Mouse (Mus musculus): ENCODE results near the gene Nfe2l2. TPM values are rescaled to one million over a fixed set of nuclear protein-coding genes. Genes with fewer than 3 reads are reported as not detected.

Gene Nfe2l2
- polyA plus RNA-seq, 1 experiment from 2014 or later = 7.8 TPM

- no peak overlapping the region for H3K4me2 ChIP-seq (ENCODE audit: low read depth, low read length)
- ATAC-seq (ENCODE audit: low read depth) = no peak
- H3K9me3 ChIP-seq (ENCODE audit: control insufficient read depth, low read length) = no peaks in the 10 kb centered on the region
- H3K4me1 ChIP-seq (ENCODE audit: control insufficient read depth, insufficient read depth, low read length) = no peaks in the 10 kb centered on the region
- WGBS = 75% methylated on average over 7 of the region's 7 CpGs
- no peaks in the 10 kb centered on the region for H3K27me3 ChIP-seq (ENCODE audit: control insufficient read depth, insufficient read depth, low read length)
- H3K9ac ChIP-seq (replicated peaks; ENCODE audit: low read depth, low read length) = no peak overlapping the region
- no peak overlapping the region for H3K4me3 ChIP-seq (ENCODE audit: low read depth, low read length)
- no peaks in the 10 kb centered on the region for H3K36me3 ChIP-seq (ENCODE audit: control insufficient read depth, insufficient read depth, low read length)
- no peak overlapping the region for H3K27ac ChIP-seq (ENCODE audit: low read depth, low read length)
Observed at GRCm38 (mm10) chr2:75681439-75681838, 23.0 kb downstream of the Nfe2l2 start.

DNA sequence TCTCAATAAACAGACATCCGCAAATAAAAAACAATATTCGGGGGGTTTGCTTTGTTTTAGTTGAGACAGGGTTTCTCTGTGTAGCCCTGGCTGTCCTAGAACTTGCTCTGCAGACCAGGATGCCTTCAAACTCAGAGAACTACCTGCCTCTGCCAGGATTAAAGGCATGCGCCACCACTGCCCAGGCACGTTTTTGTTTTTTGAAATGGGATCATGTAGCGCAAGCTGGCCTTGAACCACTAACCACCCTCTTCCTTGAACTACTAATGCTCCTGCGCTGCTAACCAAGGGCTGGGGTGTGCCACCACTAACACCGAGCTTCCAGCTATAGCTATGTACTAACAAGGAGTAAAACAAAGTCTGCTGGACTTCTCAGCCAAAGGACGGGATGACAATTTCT, 24.5 kb downstream of the Nfe2l2 start:
- no peak overlapping the region for H3K4me2 ChIP-seq (ENCODE audit: low read depth, low read length)
- no peaks in the 10 kb centered on the region for H3K27me3 ChIP-seq (ENCODE audit: control insufficient read depth, insufficient read depth, low read length)
- H3K4me1 ChIP-seq (ENCODE audit: control insufficient read depth, insufficient read depth, low read length) = no peaks in the 10 kb centered on the region
- no peak overlapping the region for H3K27ac ChIP-seq (ENCODE audit: low read depth, low read length)
- no peaks in the 10 kb centered on the region for H3K36me3 ChIP-seq (ENCODE audit: control insufficient read depth, insufficient read depth, low read length)
- H3K4me3 ChIP-seq (ENCODE audit: low read depth, low read length) = no peak overlapping the region
- no peak for ATAC-seq (ENCODE audit: low read depth)
- no peaks in the 10 kb centered on the region for H3K9me3 ChIP-seq (ENCODE audit: control insufficient read depth, low read length)
- 96% methylated on average over 8 of the region's 8 CpGs for WGBS
- no peak overlapping the region for H3K9ac ChIP-seq (replicated peaks; ENCODE audit: low read depth, low read length)

DNA sequence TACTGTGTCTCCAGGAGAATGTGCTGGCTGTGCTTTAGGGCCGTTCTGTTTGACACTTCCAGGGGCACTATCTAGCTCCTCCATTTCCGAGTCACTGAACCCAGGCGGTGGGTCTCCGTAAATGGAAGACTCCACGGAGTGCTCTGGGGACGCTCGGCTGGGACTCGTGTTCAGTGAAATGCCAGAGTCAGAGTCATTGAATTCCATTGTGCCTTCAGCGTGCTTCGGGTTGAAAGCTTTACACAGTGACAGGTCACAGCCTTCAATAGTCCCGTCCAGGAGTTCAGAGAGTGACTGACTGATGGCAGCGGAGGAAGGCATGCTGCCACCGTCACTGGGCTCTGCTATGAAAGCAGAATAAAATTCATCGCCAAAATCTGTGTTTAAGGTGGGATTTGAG, 27.9 kb downstream of the Nfe2l2 start:
- no peaks in the 10 kb centered on the region for H3K36me3 ChIP-seq (ENCODE audit: control insufficient read depth, insufficient read depth, low read length)

GRCm38 (mm10) chr2:75672561-75672960, 31.9 kb downstream of the Nfe2l2 start:
- Histone ChIP-seq H3K4me3 (ENCODE audit: low read depth, low read length) (no peak overlapping the region), H3K9ac (replicated peaks; ENCODE audit: low read depth, low read length) (no peak overlapping the region), H3K27ac (ENCODE audit: low read depth, low read length) (no peak overlapping the region), H3K4me2 (ENCODE audit: low read depth, low read length) (no peak overlapping the region), H3K4me1 (ENCODE audit: control insufficient read depth, insufficient read depth, low read length) (no peaks in the 10 kb centered on the region), H3K27me3 (ENCODE audit: control insufficient read depth, insufficient read depth, low read length) (no peaks in the 10 kb centered on the region), H3K9me3 (ENCODE audit: control insufficient read depth, low read length) (no peaks in the 10 kb centered on the region), H3K36me3 (ENCODE audit: control insufficient read depth, insufficient read depth, low read length) (no peaks in the 10 kb centered on the region)
- ATAC-seq (ENCODE audit: low read depth) = no peak
- 77% methylated on average over 3 of the region's 3 CpGs for WGBS

More for the DNA sequence above, 27.9 kb downstream of the Nfe2l2 start:
- H3K4me2 ChIP-seq (ENCODE audit: low read depth, low read length) = no peak overlapping the region
- ATAC-seq (ENCODE audit: low read depth) = no peak
- H3K4me3 ChIP-seq (ENCODE audit: low read depth, low read length) = no peak overlapping the region
- no peak overlapping the region for H3K27ac ChIP-seq (ENCODE audit: low read depth, low read length)
- WGBS = 66% methylated on average over 14 of the region's 14 CpGs
- H3K9me3 ChIP-seq (ENCODE audit: control insufficient read depth, low read length) = no peaks in the 10 kb centered on the region
- H3K27me3 ChIP-seq (ENCODE audit: control insufficient read depth, insufficient read depth, low read length) = no peaks in the 10 kb centered on the region
- H3K4me1 ChIP-seq (ENCODE audit: control insufficient read depth, insufficient read depth, low read length) = no peaks in the 10 kb centered on the region
- H3K9ac ChIP-seq (replicated peaks; ENCODE audit: low read depth, low read length) = no peak overlapping the region

DNA sequence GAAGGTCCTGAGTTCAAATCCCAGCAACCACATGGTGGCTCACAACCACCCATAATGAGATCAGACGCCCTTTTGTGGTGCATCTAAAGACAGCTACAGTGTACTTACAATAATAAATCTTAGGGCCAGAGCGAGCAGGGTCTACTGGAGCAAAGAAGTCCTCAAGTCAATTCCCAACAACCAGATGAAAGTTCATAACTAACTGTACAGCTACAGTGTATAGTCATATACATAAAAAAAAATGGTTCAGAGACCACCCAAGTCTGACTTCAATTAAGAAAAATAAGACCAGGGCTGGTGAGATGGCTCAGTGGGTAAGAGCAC, 33.1 kb downstream of the Nfe2l2 start:
- ATAC-seq (ENCODE audit: low read depth) = no peak
- H3K27me3 ChIP-seq (ENCODE audit: control insufficient read depth, insufficient read depth, low read length) = no peaks in the 10 kb centered on the region
- 83% methylated on average over 2 of the region's 2 CpGs for WGBS
- H3K36me3 ChIP-seq (ENCODE audit: control insufficient read depth, insufficient read depth, low read length) = no peaks in the 10 kb centered on the region
- no peak overlapping the region for H3K4me3 ChIP-seq (ENCODE audit: low read depth, low read length)
- no peak overlapping the region for H3K27ac ChIP-seq (ENCODE audit: low read depth, low read length)
- no peak overlapping the region for H3K9ac ChIP-seq (replicated peaks; ENCODE audit: low read depth, low read length)
- no peaks in the 10 kb centered on the region for H3K9me3 ChIP-seq (ENCODE audit: control insufficient read depth, low read length)
- H3K4me2 ChIP-seq (ENCODE audit: low read depth, low read length) = no peak overlapping the region
- H3K4me1 ChIP-seq (ENCODE audit: control insufficient read depth, insufficient read depth, low read length) = no peaks in the 10 kb centered on the region

DNA sequence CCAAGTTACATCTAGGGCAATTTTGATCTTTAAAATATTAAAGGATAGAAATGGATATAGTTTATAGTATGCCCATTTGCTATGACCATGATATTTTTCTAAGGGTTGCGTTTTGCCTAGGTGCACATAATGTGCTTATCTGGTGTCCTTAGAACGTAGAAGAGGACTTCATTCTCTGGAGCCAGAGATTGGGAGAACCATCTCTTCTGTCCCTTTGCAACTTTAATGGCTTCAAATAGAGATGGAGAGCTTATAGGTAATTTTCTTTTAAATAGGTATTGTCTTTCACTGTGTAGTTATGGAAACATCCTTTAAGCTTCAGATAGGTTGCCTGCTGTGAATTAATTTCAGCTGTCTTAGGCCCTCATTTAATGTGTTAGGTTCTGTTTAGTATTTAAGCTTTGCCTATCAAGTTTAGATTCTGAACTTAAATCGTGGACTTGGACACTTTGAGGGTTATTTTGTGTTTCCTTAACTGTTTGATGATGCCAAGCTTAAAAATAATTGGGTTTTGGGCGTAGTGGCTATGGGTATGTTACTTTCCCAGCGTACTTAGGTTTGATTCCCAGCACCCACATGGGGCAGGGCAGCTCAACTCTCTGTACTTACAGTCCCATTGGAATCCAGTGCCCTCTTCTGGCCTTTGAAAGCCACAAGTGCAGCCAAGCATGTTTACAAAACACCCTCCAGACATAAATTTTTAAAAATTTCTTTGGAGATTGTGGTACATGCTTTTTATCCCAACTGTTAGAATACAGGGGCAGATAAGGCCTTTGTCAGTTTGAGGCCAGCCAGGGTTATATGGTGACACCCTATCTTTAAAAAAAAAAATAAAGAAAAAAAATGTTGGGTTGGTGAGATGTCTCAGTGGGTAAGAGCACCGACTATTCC, 33.8 kb downstream of the Nfe2l2 start:
- 83% methylated on average over 6 of the region's 6 CpGs for WGBS
- H3K4me1 ChIP-seq (ENCODE audit: control insufficient read depth, insufficient read depth, low read length) = no peaks in the 10 kb centered on the region
- ATAC-seq (ENCODE audit: low read depth) = no peak

DNA sequence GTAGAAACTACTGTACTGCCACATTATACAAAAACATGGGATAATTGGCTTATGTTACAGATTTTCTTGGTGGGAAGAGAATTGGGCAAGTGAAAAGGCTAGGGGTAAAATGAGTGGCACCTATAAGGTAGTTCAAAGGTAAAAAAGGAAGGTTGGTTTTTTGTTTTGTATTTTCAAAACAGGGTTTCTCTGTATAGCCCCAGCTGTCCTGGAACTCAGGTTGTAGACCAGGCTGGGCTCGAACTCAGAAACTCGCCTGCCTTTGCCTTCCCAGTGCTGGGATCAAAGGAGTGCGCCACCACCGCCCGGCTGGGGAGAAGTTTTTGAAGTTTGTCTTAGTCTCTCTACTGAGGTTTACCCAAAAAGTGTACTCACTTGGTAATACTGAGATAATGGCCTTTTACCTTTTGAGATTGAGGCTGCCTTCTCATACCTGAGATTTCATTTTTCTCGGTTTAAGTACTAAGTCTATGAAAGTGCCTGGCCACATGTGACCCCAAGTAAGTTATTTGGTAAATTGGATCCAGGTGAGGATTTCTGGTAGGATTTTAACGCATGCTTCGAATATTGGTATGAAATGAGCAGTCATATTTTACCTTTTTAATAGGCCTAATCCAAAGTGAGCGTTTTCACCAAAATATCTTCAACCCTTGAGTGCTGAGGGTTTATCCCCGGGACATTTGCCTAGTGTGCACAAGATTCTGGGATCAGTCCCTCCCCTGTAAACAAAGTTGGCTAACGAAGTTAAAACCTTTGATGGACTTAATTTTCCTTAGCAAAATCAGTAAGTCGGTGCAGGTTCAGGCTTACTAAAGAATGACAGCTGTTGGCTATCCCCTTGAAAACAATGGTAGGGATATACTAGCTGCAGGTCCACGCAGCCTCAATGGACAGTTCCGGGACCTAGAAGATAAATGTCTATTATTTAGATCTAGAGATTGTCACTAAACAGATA, 34.7 kb downstream of the Nfe2l2 start:
- Histone ChIP-seq H3K36me3 (ENCODE audit: control insufficient read depth, insufficient read depth, low read length) (peaks cover 2% of the 10 kb centered on the region; the same call in 1 of the 2 replicates), H3K4me2 (ENCODE audit: low read depth, low read length) (no peak overlapping the region), H3K27ac (ENCODE audit: low read depth, low read length) (no peak overlapping the region), H3K9ac (replicated peaks; ENCODE audit: low read depth, low read length) (no peak overlapping the region), H3K9me3 (ENCODE audit: control insufficient read depth, low read length) (no peaks in the 10 kb centered on the region), H3K4me1 (ENCODE audit: control insufficient read depth, insufficient read depth, low read length) (no peaks in the 10 kb centered on the region), H3K4me3 (ENCODE audit: low read depth, low read length) (no peak overlapping the region), H3K27me3 (ENCODE audit: control insufficient read depth, insufficient read depth, low read length) (no peaks in the 10 kb centered on the region)
- no peak for ATAC-seq (ENCODE audit: low read depth)
- WGBS = 44% methylated on average over 14 of the region's 14 CpGs

More for the DNA sequence above, 33.8 kb downstream of the Nfe2l2 start:
- Histone ChIP-seq H3K27me3 (ENCODE audit: control insufficient read depth, insufficient read depth, low read length) (no peaks in the 10 kb centered on the region), H3K9me3 (ENCODE audit: control insufficient read depth, low read length) (no peaks in the 10 kb centered on the region), H3K4me3 (ENCODE audit: low read depth, low read length) (no peak overlapping the region), H3K9ac (replicated peaks; ENCODE audit: low read depth, low read length) (no peak overlapping the region), H3K36me3 (ENCODE audit: control insufficient read depth, insufficient read depth, low read length) (no peaks in the 10 kb centered on the region), H3K27ac (ENCODE audit: low read depth, low read length) (no peak overlapping the region), H3K4me2 (ENCODE audit: low read depth, low read length) (no peak overlapping the region)

DNA sequence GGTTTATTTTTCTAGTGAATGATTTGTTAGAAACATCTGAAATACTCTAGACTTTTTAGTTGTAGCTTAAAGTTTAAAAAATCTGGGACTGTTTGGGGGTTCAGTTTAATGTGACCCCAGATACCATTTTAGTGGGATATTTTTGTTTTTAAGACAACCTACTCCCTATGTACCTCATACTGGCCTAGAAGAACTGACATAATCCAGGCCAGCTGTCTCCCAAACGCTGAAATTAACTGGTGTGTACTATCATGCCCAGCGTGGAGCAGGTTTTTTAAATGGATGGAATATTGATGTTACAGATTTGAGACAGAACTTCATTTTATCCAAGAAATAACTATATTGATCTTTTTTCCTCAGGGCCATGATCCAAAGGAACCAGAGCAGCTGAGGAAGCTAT, 43.3 kb downstream of the Nfe2l2 start:
- Histone ChIP-seq H3K27ac (ENCODE audit: low read depth, low read length) (no peak overlapping the region), H3K9ac (replicated peaks; ENCODE audit: low read depth, low read length) (no peak overlapping the region; the same call in 1 of the 2 replicates), H3K4me3 (ENCODE audit: low read depth, low read length) (no peak overlapping the region), H3K4me1 (ENCODE audit: control insufficient read depth, insufficient read depth, low read length) (peaks cover 10% of the 10 kb centered on the region), H3K27me3 (ENCODE audit: control insufficient read depth, insufficient read depth, low read length) (no peaks in the 10 kb centered on the region), H3K4me2 (ENCODE audit: low read depth, low read length) (peak overlapping the region; percentile 74), H3K9me3 (ENCODE audit: control insufficient read depth, low read length) (no peaks in the 10 kb centered on the region), H3K36me3 (ENCODE audit: control insufficient read depth, insufficient read depth, low read length) (peaks cover 26% of the 10 kb centered on the region)
- no peak for ATAC-seq (ENCODE audit: low read depth)
- 48% methylated on average over 2 of the region's 2 CpGs for WGBS
